28 mouse cellular contexts compared by ENCODE assay signal in the genomic region with DNA sequence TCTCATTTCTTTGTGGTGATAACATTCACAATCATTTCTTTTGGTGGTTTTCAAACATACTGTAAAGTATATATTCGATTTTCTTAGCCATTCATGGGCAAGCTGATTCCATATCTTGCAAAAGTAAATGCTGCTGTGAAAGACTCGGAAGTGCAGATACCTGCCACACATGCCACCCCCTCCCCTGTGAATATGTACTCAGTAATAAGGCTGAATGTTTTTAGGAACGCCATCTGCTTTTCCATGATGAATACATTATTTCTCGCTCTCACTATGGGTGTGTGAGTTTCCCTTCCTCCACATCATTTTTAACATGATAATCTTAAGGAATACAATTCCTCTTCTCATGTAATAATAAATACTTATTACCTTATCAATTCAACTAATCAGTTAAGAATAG.
A peak's percentile ranks its signal among the peaks of the same experiment; 100 is the strongest.
DNase-seq lines count a peak whose midpoint lies in the region; ATAC-seq lines count a peak whose summit lies in the region.
"Had no signal": no experiment of that assay in that cellular context is flagged by ENCODE, and none has a peak within 500 bp of the region (broad histone marks: within the 10 kb centered on the region; RNA-seq: fewer than 3 reads in every experiment).

No protein-coding gene starts in this region.

- H3K4me3 ChIP-seq in forebrain, embryonic 14.5 days (ENCODE audit: low read depth, low read length) = no peak overlapping the region
- H3K4me3 ChIP-seq in forebrain, embryonic 16.5 days (replicated peaks; ENCODE audit: low read length) = no peak overlapping the region
- H3K4me3 ChIP-seq in midbrain, embryonic 11.5 days (ENCODE audit: low read depth, low read length) = no peak overlapping the region
- no peak overlapping the region for H3K4me3 ChIP-seq in midbrain, embryonic 13.5 days (replicated peaks)
- H3K4me3 ChIP-seq: embryonic facial prominence, embryonic 13.5 days; embryonic facial prominence, embryonic 15.5 days; erythroblast, embryonic 14.5 days; forebrain, embryonic 10.5 days; forebrain, embryonic 12.5 days; forebrain, embryonic 15.5 days had no signal

- no peak for ATAC-seq in forebrain, embryonic 14.5 days
- ATAC-seq in forebrain, embryonic 16.5 days = no peak
- ATAC-seq in midbrain, embryonic 11.5 days (ENCODE audit: low FRiP score) = no peak
- ATAC-seq in midbrain, embryonic 13.5 days = no peak
- ATAC-seq: activated CD4-positive, CD25-positive, alpha-beta regulatory T cell, adult 4 months; CD4-positive, CD25-positive, alpha-beta regulatory T cell, adult 4 months; forebrain, embryonic 15.5 days; Patski had no signal

- no peak overlapping the region for H3K27ac ChIP-seq in forebrain, embryonic 14.5 days (ENCODE audit: low read depth, low read length)
- H3K27ac ChIP-seq in forebrain, embryonic 16.5 days (ENCODE audit: low read length) = no peak overlapping the region
- H3K27ac ChIP-seq in midbrain, embryonic 11.5 days (ENCODE audit: low read depth, low read length) = no peak overlapping the region
- no peak overlapping the region for H3K27ac ChIP-seq in midbrain, embryonic 13.5 days
- H3K27ac ChIP-seq: embryonic facial prominence, embryonic 13.5 days; embryonic facial prominence, embryonic 15.5 days; forebrain, embryonic 10.5 days; forebrain, embryonic 12.5 days; forebrain, embryonic 15.5 days had no signal

- H3K27me3 ChIP-seq in forebrain, embryonic 14.5 days (replicated peaks; ENCODE audit: control insufficient read depth, insufficient read depth, low read length) = no peaks in the 10 kb centered on the region
- H3K27me3 ChIP-seq in forebrain, embryonic 16.5 days (replicated peaks; ENCODE audit: control insufficient read depth, insufficient read depth, low read length) = no peaks in the 10 kb centered on the region
- no peaks in the 10 kb centered on the region for H3K27me3 ChIP-seq in midbrain, embryonic 11.5 days (ENCODE audit: control insufficient read depth, insufficient read depth, low read length)
- H3K27me3 ChIP-seq in midbrain, embryonic 13.5 days = no peaks in the 10 kb centered on the region
- H3K27me3 ChIP-seq: CH12.LX; embryonic facial prominence, embryonic 13.5 days; embryonic facial prominence, embryonic 15.5 days; forebrain, embryonic 12.5 days; forebrain, embryonic 15.5 days had no signal

- H3K9me3 ChIP-seq in forebrain, embryonic 14.5 days (replicated peaks; ENCODE audit: control insufficient read depth, low read length) = no peaks in the 10 kb centered on the region
- H3K9me3 ChIP-seq in forebrain, embryonic 16.5 days (ENCODE audit: control insufficient read depth, low read length) = no peaks in the 10 kb centered on the region
- H3K9me3 ChIP-seq in midbrain, embryonic 11.5 days (ENCODE audit: control insufficient read depth, low read length) = no peaks in the 10 kb centered on the region
- H3K9me3 ChIP-seq in midbrain, embryonic 13.5 days = no peaks in the 10 kb centered on the region
- H3K9me3 ChIP-seq: embryonic facial prominence, embryonic 13.5 days; embryonic facial prominence, embryonic 15.5 days; forebrain, embryonic 10.5 days; forebrain, embryonic 12.5 days; forebrain, embryonic 15.5 days had no signal

- H3K36me3 ChIP-seq in forebrain, embryonic 14.5 days (ENCODE audit: control insufficient read depth, insufficient read depth, low read length) = peaks cover 6% of the 10 kb centered on the region
- peaks cover 9% of the 10 kb centered on the region; the same call in 1 of the 2 replicates for H3K36me3 ChIP-seq in forebrain, embryonic 16.5 days (ENCODE audit: control insufficient read depth, insufficient read depth)
- H3K36me3 ChIP-seq in midbrain, embryonic 11.5 days (ENCODE audit: control insufficient read depth, insufficient read depth, low read length) = no peaks in the 10 kb centered on the region; the same call in none of the 2 replicates
- H3K36me3 ChIP-seq in midbrain, embryonic 13.5 days = peaks cover 6% of the 10 kb centered on the region; the same call in 1 of the 2 replicates
- H3K36me3 ChIP-seq: embryonic facial prominence, embryonic 13.5 days; embryonic facial prominence, embryonic 15.5 days; forebrain, embryonic 12.5 days; G1E had no signal

- no peaks in the 10 kb centered on the region for H3K4me1 ChIP-seq in forebrain, embryonic 14.5 days (ENCODE audit: control insufficient read depth, insufficient read depth, low read length)
- H3K4me1 ChIP-seq in forebrain, embryonic 16.5 days (replicated peaks; ENCODE audit: control insufficient read depth, insufficient read depth, low read length) = no peaks in the 10 kb centered on the region
- no peaks in the 10 kb centered on the region for H3K4me1 ChIP-seq in midbrain, embryonic 11.5 days (ENCODE audit: control insufficient read depth, insufficient read depth, low read length)
- peaks cover 4% of the 10 kb centered on the region for H3K4me1 ChIP-seq in midbrain, embryonic 13.5 days (replicated peaks)
- H3K4me1 ChIP-seq: embryonic facial prominence, embryonic 13.5 days; embryonic facial prominence, embryonic 15.5 days; forebrain, embryonic 10.5 days; forebrain, embryonic 15.5 days had no signal

- no peak overlapping the region for H3K9ac ChIP-seq in forebrain, embryonic 14.5 days (ENCODE audit: low read length)
- no peak overlapping the region for H3K9ac ChIP-seq in forebrain, embryonic 16.5 days (replicated peaks; ENCODE audit: low read depth, low read length)
- H3K9ac ChIP-seq in midbrain, embryonic 11.5 days (ENCODE audit: low read length) = no peak overlapping the region
- H3K9ac ChIP-seq in midbrain, embryonic 13.5 days (replicated peaks) = no peak overlapping the region
- H3K9ac ChIP-seq: embryonic facial prominence, embryonic 13.5 days; embryonic facial prominence, embryonic 15.5 days; forebrain, embryonic 12.5 days; forebrain, embryonic 15.5 days had no signal

- peak; percentile 17 for DNase-seq in forebrain, embryonic 14.5 days (ENCODE audit: low spot score)
- peak; percentile 54 for DNase-seq in midbrain, embryonic 11.5 days (ENCODE audit: low spot score, missing footprints)
- peak; percentile 32 for DNase-seq in brain, adult 2 months (ENCODE audit: low read depth, low spot score)
- DNase-seq in thymus, postnatal 14 days = no peak
- DNase-seq: adrenal gland, adult 8-10 months; adrenal gland, postnatal 14 days; adrenal gland, postnatal 36 days; B cell, adult 2 months; cerebellum, adult 11 months; cerebellum, adult 18-20 months; cerebellum, adult 8-10 months; cerebellum, adult 9-11 months; cerebellum, postnatal 14 days; cerebellum, postnatal 36 days; embryo, embryonic 11 days had no signal

- 80% methylated on average over 4 of the region's 4 CpGs for WGBS in forebrain, embryonic 14.5 days
- 76% methylated on average over 4 of the region's 4 CpGs for WGBS in forebrain, embryonic 16.5 days
- WGBS in midbrain, embryonic 11.5 days = 89% methylated on average over 4 of the region's 4 CpGs
- WGBS in midbrain, embryonic 13.5 days = 80% methylated on average over 4 of the region's 4 CpGs

- H3K4me2 ChIP-seq in forebrain, embryonic 14.5 days (ENCODE audit: low read length) = no peak overlapping the region
- no peak overlapping the region for H3K4me2 ChIP-seq in forebrain, embryonic 16.5 days (ENCODE audit: low read length)
- no peak overlapping the region for H3K4me2 ChIP-seq in midbrain, embryonic 11.5 days
- no peak overlapping the region for H3K4me2 ChIP-seq in midbrain, embryonic 13.5 days (replicated peaks)
- H3K4me2 ChIP-seq: embryonic facial prominence, embryonic 13.5 days; embryonic facial prominence, embryonic 15.5 days; forebrain, embryonic 12.5 days; forebrain, embryonic 15.5 days had no signal
